Mouse (Mus musculus) embryonic facial prominence, embryonic 13.5 days (tissue): Measurements from ENCODE around the gene Il23a. TPM values are rescaled to one million over a fixed set of nuclear protein-coding genes. Genes with fewer than 3 reads are reported as not detected.
"Not testable (repeated sequence)": the region's sequence is repeated elsewhere in the genome, so short reads cannot be mapped to it uniquely, and the experiment has no call there.

ENCODE experiments used
- ATAC-seq: fragments of 200-750 bp; cut with Nextera tagmentation; 2 replicates; pipeline ENCODE4 v1.8.0; 2017; ENCODE audit warnings: low read depth; ENCODE audit not compliant: insufficient number of reproducible peaks, insufficient read depth, low FRiP score, low TSS enrichment
- H3K27ac ChIP-seq: fragments of 300-500 bp; sonication (generic); 2 replicates; pipeline ENCODE4 v1.5.1; 2015; ENCODE audit warnings: moderate library complexity, mild to moderate bottlenecking, inconsistent platforms
- H3K27me3 ChIP-seq: fragments of 300-500 bp; sonication (generic); 2 replicates; pipeline ENCODE4 v1.6.1; 2015; ENCODE audit warnings: mild to moderate bottlenecking, inconsistent platforms
- H3K36me3 ChIP-seq: fragments of 300-500 bp; sonication (generic); 2 replicates; pipeline ENCODE4 v1.6.1; 2015; ENCODE audit warnings: mild to moderate bottlenecking, inconsistent platforms
- H3K4me1 ChIP-seq: fragments of 300-500 bp; sonication (generic); 2 replicates; pipeline ENCODE4 v1.6.1; 2015; ENCODE audit warnings: inconsistent platforms
- H3K4me2 ChIP-seq: fragments of 300-500 bp; sonication (generic); 2 replicates; pipeline ENCODE4 v1.6.1; 2015; ENCODE audit warnings: moderate library complexity, mild to moderate bottlenecking, inconsistent platforms
- H3K4me3 ChIP-seq: fragments of 300-500 bp; sonication (generic); 2 replicates; pipeline ENCODE4 v1.5.1; 2015; ENCODE audit warnings: mild to moderate bottlenecking, inconsistent platforms
- H3K9ac ChIP-seq: fragments of 300-500 bp; sonication (generic); 2 replicates; pipeline ENCODE4 v1.6.1; 2015; ENCODE audit warnings: mild to moderate bottlenecking, inconsistent platforms
- H3K9me3 ChIP-seq: fragments of 300-500 bp; sonication (generic); 2 replicates; pipeline ENCODE4 v1.6.1; 2016; ENCODE audit warnings: inconsistent platforms
- WGBS: fragments of 180-500 bp; shearing (Covaris S2); methylation state at CpG from one replicate; pipeline ENCODE4 v1.1.7; 2015; ENCODE audit warnings: mixed read lengths; 5-methylcytosine and 5-hydroxymethylcytosine counted together
- polyA plus RNA-seq: library from polyadenylated mRNA; unstranded; fragments of >200 nt; fragmentation: Nextera tagmentation; extraction: Ambion mirVana; gene quantifications from 2 replicates; pipeline ENCODE4 v1.2.1, GENCODE M21; 2015

Gene Il23a
- polyA plus RNA-seq, 1 experiment from 2014 or later: 0.25 TPM

DNA sequence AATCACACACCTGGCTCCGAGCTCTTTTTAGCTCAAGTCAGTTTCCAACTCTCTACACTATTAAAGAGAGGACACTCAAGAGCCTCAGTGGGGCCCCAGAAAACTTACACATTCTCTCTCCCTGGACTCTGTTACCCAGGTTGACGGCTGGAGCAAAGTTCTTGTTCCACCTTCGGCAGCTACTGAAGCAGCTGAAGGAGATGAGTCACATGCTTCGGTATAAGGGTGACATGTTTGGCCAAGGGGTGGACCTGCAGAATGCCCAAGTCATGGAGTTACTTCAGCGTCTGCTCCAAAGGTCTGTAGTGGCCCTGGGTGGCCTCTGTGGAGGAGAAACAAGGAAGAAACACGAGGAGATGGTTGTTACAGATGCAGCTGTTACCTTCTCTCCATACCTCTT, 17.6 kb downstream of the Il23a start:
- no peak for ATAC-seq
- no peaks in the 10 kb centered on the region for H3K9me3 ChIP-seq
- no peak overlapping the region for H3K27ac ChIP-seq
- no peaks in the 10 kb centered on the region for H3K27me3 ChIP-seq
- no peak overlapping the region for H3K4me3 ChIP-seq
- H3K4me1 ChIP-seq: no peaks in the 10 kb centered on the region
- H3K4me2 ChIP-seq: no peak overlapping the region
- WGBS: 82% methylated on average over 6 of the region's 6 CpGs
- H3K9ac ChIP-seq: no peak overlapping the region
- H3K36me3 ChIP-seq: peaks cover 80% of the 10 kb centered on the region

DNA sequence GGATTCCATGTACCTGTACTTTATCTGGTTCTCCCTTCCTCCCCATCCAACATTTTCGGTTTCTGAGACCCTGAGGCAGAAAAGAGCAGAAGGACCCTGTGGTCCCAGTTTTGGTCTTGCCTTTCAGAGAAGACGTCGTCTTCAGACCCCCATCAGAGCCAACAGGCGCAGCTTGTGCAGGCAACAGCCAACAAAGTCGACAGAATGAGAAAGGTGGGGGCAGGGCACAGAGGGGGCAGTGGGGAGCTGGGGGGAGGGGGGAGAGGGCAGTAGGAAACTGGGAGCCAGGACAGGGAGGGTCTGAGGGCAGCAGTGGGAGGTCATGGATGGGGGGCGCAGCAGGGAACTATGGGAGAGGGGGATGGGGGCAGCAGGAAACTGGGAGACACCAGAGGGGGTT, 20.4 kb downstream of the Il23a start:
- Histone ChIP-seq H3K4me3 (no peak overlapping the region), H3K27me3 (no peaks in the 10 kb centered on the region), H3K9me3 (no peaks in the 10 kb centered on the region), H3K27ac (no peak overlapping the region), H3K4me1 (no peaks in the 10 kb centered on the region), H3K9ac (no peak overlapping the region), H3K4me2 (no peak overlapping the region), H3K36me3 (peaks cover 57% of the 10 kb centered on the region)
- ATAC-seq: no peak
- 62% methylated on average over 6 of the region's 6 CpGs for WGBS

DNA sequence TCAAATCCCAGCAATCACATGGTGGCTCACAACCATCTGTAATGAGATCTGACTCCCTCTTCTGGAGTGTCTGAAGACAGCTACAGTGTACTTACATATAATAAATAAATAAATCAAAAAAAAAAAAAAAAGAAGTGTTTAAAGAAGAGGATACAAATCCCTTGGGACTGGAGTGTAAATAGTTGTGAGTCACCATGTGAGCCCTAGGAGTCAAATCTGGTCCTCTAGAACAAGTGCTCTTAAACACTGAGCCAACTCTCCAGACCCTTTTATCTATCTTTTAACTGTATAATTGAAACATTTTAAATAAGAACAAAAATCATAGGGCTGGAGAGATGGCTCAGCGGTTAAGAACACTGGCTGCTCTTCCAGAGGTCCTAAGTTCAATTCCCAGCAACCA, 23.2 kb downstream of the Il23a start:
- not testable (repeated sequence) for ATAC-seq, H3K4me2 ChIP-seq, H3K4me1 ChIP-seq, H3K27me3 ChIP-seq, H3K27ac ChIP-seq, H3K4me3 ChIP-seq, H3K9me3 ChIP-seq, H3K9ac ChIP-seq
- H3K36me3 ChIP-seq: peaks cover 32% of the 10 kb centered on the region
- WGBS: 98% methylated on average over 1 of the region's 1 CpGs

DNA sequence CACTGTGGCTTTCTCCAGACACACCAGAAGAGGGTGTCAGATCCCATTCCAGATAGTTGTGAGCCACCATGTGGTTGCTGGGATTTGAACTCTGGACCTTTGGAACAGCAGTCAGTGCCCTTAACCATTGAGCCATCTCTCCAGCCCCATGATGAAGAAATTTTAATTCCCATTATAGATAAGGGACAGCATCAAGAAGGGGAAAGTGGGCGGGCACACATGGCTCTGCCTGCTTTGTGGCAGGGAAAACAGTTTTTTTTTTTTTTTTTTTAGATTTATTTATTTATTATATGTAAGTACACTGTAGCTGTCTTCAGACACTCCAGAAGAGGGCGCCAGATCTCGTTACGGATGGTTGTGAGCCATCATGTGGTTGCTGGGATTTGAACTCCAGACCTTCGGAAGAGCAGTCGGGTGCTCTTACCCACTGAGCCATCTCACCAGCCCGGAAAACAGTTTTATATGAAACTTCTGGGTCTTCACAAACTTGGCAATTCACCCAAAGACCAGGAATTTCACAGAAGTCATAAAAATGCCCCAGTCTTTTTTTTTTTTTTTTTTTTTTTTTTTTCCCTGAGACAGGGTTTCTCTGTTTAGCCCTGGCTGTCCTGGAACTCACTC, 25.6 kb downstream of the Il23a start:
- not testable (repeated sequence) for H3K4me3 ChIP-seq, H3K4me1 ChIP-seq, ATAC-seq, H3K27me3 ChIP-seq, H3K27ac ChIP-seq, H3K9me3 ChIP-seq, H3K4me2 ChIP-seq, H3K9ac ChIP-seq
- H3K36me3 ChIP-seq: peaks cover 14% of the 10 kb centered on the region
- WGBS: 93% methylated on average over 4 of the region's 7 CpGs

DNA sequence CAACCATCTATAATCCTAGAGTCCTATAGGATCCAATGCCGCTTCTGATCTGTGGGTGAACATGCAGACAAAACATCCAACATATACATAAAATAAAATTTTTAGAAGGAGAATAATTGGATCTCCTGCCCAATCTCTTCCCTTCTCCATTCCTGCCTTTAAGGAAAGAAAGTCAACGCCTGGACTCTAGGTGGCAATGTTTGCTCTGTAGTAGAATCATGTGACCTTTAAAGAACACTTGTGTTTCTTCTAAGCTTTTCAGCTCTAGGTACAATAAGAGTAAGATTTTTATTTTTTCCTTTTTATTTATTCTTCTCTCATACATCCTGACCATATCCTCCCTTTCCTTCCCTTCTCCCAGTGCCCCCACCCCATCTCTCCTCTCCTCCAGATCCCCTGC, 26.7 kb downstream of the Il23a start:
- Histone ChIP-seq H3K4me3 (no peak overlapping the region), H3K27me3 (no peaks in the 10 kb centered on the region), H3K36me3 (peaks cover 5% of the 10 kb centered on the region), H3K4me2 (no peak overlapping the region), H3K27ac (no peak overlapping the region), H3K4me1 (peaks cover 4% of the 10 kb centered on the region; the same call in 1 of the 2 replicates), H3K9me3 (no peaks in the 10 kb centered on the region), H3K9ac (no peak overlapping the region)
- WGBS: 60% methylated on average over 2 of the region's 2 CpGs
- ATAC-seq: no peak

DNA sequence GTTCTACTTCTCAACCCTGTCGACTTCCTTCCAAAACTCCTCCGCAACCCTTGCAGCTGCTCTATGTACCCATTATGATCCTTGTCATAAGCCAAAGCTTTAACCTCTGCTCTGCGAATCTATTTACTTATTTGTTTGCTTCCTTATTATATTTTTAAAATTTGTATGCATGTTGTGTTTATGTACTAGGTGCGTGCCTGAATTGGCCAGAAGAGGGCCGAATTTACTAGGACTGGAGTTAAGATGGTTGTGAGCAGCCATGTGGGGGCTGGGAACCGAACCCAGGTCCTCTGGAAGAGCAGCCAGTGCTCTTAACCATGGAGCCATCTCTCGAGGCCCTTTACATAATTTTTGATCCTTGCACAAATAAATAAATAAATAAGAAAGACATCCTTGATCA, 27.7 kb downstream of the Il23a start:
- Histone ChIP-seq H3K36me3 (no peaks in the 10 kb centered on the region), H3K4me1 (peaks cover 4% of the 10 kb centered on the region; the same call in 1 of the 2 replicates), H3K4me2 (peak overlapping the region; percentile 72), H3K9me3 (no peaks in the 10 kb centered on the region), H3K27me3 (no peaks in the 10 kb centered on the region), H3K9ac (peak overlapping the region; percentile 84), H3K27ac (peak overlapping the region; percentile 78; the same call in 1 of the 2 replicates), H3K4me3 (peak overlapping the region; percentile 78)
- WGBS: 40% methylated on average over 7 of the region's 7 CpGs
- no peak for ATAC-seq

DNA sequence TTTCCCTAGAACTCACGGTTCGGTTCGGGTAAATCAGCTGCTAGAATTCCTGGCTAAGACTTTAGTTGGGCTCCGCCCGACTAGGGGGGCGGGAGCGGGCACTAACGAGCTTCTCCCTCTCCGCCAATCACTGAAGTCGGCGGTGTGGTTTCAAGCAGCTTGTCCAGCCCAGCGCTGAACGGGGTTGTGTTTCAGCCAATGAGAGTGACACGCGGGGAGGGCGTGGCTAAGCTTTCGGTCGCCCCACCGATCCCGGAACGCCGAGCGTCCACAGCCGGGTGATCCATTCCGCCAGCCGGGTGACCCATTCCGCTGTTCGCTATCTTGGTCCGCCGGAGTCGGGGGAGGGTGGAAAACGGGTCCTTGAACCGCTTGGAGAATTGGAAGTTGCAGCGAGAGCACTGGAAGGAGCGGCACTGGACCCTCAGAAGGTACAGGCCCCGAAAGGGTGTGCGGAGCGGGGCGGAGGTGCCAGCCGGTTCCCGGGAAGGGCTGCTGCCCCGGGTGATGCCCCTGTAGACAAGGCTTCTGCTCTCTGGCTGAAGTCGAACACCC, 28.2 kb downstream of the Il23a start, which contains the start of gene Stat2:
Gene Stat2, plus strand, starts transcription at position 273 of the 555 bp plus-strand sequence.
- peak; percentile 98 for ATAC-seq
- peak within 1 kb of the TSS; percentile 78 for H3K4me3 ChIP-seq
- H3K4me2 ChIP-seq: peak within 1 kb of the TSS; percentile 72
- H3K27me3 ChIP-seq: no peaks in the 10 kb centered on the region
- H3K4me1 ChIP-seq: peaks cover 4% of the 10 kb centered on the region; the same call in 1 of the 2 replicates
- under 1% methylated on average over 43 of the region's 43 CpGs for WGBS
- peak within 1 kb of the TSS; percentile 84 for H3K9ac ChIP-seq
- peak within 1 kb of the TSS; percentile 78; the same call in 1 of the 2 replicates for H3K27ac ChIP-seq
- H3K36me3 ChIP-seq: no peaks in the 10 kb centered on the region
- no peaks in the 10 kb centered on the region for H3K9me3 ChIP-seq

DNA sequence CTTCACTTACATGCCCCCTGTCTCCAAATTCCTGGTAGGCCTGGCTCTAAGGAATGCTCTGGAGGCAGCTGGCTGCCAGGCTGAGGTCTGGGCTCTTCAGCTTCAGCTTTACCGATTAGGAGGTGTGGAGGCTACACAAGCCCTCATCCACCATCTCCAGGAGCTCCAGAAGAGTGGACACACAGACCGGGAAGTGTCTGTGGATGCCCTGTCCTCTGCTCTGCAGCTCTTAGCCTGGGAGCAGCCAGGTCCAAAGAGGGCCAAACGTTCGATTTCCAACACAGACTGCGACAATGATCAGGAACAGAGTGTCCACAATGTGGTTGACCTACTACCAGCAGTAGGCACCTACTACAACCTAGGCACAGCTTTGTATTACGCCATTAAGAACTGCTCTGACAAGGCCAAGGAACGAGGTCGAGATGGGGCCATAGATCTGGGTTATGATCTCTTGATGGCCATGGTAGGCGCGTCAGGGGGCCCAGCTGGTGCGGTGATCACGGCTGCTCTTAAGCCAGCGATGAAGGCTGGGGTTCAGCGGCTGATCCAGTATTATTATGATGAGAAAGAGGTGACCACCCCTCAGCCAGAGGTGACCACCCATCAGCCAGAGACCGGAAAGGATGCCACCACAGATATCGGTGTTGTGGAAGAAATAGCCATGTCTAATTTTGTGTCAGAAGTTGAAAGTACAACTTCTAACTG, 29.2 kb downstream of the Il23a start:
- no peaks in the 10 kb centered on the region for H3K36me3 ChIP-seq
- H3K4me3 ChIP-seq: no peak overlapping the region
- no peak overlapping the region for H3K9ac ChIP-seq
- WGBS: 87% methylated on average over 16 of the region's 16 CpGs
- no peaks in the 10 kb centered on the region for H3K27me3 ChIP-seq
- H3K27ac ChIP-seq: no peak overlapping the region
- H3K4me1 ChIP-seq: peaks cover 4% of the 10 kb centered on the region; the same call in 1 of the 2 replicates
- H3K4me2 ChIP-seq: peak overlapping the region; percentile 72; the same call in 1 of the 2 replicates
- no peak for ATAC-seq
- H3K9me3 ChIP-seq: no peaks in the 10 kb centered on the region

DNA sequence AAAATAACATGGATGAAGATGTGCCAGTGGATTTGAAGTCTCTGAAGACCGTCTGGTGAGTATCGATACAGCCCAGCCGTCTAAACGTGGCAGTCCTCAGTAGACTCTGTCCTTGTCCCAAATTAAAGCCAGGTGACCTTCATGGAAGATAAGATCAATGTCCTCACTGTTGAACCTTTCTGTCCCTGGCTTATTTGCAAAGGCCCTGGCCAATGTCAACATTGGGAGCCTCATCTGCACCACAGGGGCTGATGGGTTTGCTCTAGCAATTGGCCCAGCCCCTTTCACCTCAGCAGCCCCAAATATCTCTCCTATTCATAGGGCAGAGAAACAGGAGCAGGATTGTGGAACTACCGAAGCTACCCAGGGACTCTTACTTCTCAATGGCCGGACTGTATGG, 30.2 kb downstream of the Il23a start, which contains the start of gene Apof:
Gene Apof, plus strand, starts transcription at position 301 of the 400 bp plus-strand sequence.
- Histone ChIP-seq H3K27me3 (no peaks in the 10 kb centered on the region), H3K9me3 (no peaks in the 10 kb centered on the region), H3K4me2 (no peak within 1 kb of the TSS), H3K9ac (no peak within 1 kb of the TSS), H3K27ac (no peak within 1 kb of the TSS), H3K4me3 (no peak within 1 kb of the TSS), H3K4me1 (peaks cover 4% of the 10 kb centered on the region; the same call in 1 of the 2 replicates), H3K36me3 (no peaks in the 10 kb centered on the region)
- WGBS: 52% methylated on average over 6 of the region's 6 CpGs
- ATAC-seq: no peak

DNA sequence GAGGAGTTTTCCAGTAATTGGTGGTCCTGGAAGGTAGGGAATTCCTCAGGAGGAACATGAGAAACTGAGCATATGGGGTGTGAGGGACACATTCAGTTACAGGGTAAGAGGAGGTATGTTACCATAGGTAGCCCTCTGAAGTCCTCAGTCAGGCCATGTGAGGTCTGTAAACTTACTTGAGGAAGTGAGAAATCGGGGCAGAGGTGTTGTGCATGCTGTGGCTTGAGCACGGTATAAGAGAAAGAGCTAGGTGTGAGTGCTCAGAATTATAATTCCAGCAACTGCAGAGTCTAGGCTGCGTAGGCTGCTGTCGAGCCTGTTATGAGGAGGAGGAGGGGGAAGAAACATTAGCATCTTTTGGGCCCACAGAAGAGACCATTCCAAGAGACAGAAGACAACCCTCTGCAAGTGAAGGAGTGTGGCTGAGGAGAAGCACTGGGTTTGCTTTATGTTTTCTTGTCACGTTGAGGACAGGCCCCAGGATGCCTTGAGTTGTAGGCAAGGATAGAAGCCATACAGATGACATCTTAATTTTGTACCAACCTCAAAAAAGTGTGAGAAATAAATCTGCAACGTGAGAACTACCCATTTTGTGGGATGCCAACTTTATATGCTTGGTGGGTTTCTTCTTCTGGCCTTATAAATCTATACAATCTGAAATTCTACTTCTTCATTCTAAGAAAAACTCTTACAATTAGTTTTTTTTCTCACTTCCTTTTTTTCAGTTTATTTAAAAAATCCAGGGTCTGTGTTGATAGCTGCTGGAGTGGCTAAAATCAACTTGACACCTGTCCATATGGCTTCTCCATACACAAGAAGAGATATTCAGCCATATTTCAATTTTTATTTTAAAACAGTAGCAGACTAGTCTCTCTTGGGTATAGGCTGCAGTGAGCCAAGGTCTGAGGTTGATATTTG, 34.9 kb downstream of the Il23a start:
- H3K4me2 ChIP-seq: no peak overlapping the region
- no peak overlapping the region for H3K4me3 ChIP-seq
- no peak overlapping the region for H3K9ac ChIP-seq
- H3K36me3 ChIP-seq: no peaks in the 10 kb centered on the region
- H3K9me3 ChIP-seq: no peaks in the 10 kb centered on the region
- H3K27ac ChIP-seq: no peak overlapping the region
- H3K27me3 ChIP-seq: no peaks in the 10 kb centered on the region
- 83% methylated on average over 6 of the region's 6 CpGs for WGBS
- H3K4me1 ChIP-seq: no peaks in the 10 kb centered on the region
- ATAC-seq: no peak

DNA sequence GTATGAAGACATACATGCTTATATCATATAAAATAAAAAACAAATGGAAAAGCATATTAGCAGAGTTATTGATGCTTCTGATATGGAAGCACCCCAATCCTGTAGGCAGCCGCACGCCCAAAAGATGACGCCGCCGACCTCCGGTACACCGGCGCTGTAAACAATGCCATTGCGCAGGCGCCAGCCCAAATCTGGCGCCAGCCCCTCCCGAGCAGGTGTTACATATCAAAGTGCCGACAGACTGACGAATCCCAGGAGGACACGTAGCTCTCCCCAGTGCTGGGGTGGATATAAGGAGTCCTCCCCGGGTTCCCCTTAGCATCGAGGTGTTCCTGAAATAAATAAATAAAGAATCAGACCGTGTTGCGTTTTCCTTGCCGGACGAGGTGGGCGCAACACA, 36.3 kb downstream of the Il23a start:
- Histone ChIP-seq H3K9ac (no peak overlapping the region), H3K4me1 (no peaks in the 10 kb centered on the region), H3K4me3 (no peak overlapping the region), H3K27me3 (no peaks in the 10 kb centered on the region), H3K27ac (no peak overlapping the region), H3K9me3 (no peaks in the 10 kb centered on the region), H3K4me2 (no peak overlapping the region), H3K36me3 (no peaks in the 10 kb centered on the region)
- WGBS: 80% methylated on average over 22 of the region's 22 CpGs
- no peak for ATAC-seq
